Comparison of ENCODE assay signal across 29 mouse cellular contexts in the genomic region with DNA sequence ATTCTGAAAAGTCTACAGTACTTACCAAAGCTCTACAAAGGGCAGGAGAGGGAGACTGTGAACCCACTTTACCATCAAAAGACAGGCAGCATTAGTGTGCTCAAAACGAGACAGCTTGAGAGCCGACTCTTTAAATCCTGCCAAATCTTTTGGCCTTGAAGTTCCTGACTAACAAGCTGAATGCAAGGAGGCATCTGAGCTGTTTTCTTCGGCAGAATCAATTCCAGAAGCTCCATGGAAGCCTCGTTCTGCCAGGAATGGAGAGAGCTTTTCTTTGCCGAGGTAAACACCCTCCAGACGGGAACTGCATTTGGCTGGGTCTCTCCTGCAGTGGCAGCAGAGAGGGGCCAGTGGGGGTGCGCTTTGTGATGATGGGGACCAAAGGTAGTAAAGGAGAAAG. TPM values are rescaled to one million over a fixed set of nuclear protein-coding genes. Genes with fewer than 3 reads are reported as not detected.
DNase-seq lines count a peak whose midpoint lies in the region; ATAC-seq and TF ChIP-seq lines count a peak whose summit lies in the region.
"Had no signal": no experiment of that assay in that cellular context is flagged by ENCODE, and none has a peak within 500 bp of the region (broad histone marks: within the 10 kb centered on the region; RNA-seq: fewer than 3 reads in every experiment).

No protein-coding gene starts in this region.

- H3K9ac ChIP-seq in midbrain, postnatal 0 days (replicated peaks; ENCODE audit: low read length, poor library complexity, severe bottlenecking): no peak overlapping the region
- H3K9ac ChIP-seq: intestine, embryonic 15.5 days; limb, embryonic 13.5 days; lung, embryonic 15.5 days; neural tube, embryonic 12.5 days; stomach, embryonic 15.5 days had no signal

- peak; percentile 25 for DNase-seq in adrenal gland, adult 2 months
- DNase-seq in adrenal gland, postnatal 14 days: no peak
- DNase-seq in gastrocnemius, adult 2 months: no peak
- no peak for DNase-seq in gastrocnemius, postnatal 14 days
- DNase-seq in midbrain, postnatal 0 days (ENCODE audit: low spot score): peak; percentile 34
- no peak for DNase-seq in midbrain, embryonic 10.5 days (ENCODE audit: low spot score)
- no peak for DNase-seq in testis, postnatal 10 days (ENCODE audit: low spot score)
- DNase-seq: adrenal gland, postnatal 10 days; cerebellum, postnatal 14 days; heart, postnatal 14 days; kidney, adult 2 months; kidney, postnatal 36 days; right cerebral cortex, postnatal 14 days; thymus, postnatal 14 days had no signal

- TF ChIP-seq CTCF in gastrocnemius, adult 2 months (IDR thresholded peaks at IDR 0.05): no peak
- no peak for TF ChIP-seq CTCF in midbrain, postnatal 0 days (IDR thresholded peaks at IDR 0.05)

- intact Hi-C loops in gastrocnemius, adult 2 months (cut with DNase I): no loop called here
- intact Hi-C loops in gastrocnemius, postnatal 14 days (cut with DNase I; ENCODE audit: low total_unique reads): no loop called here

- ATAC-seq in midbrain, postnatal 0 days (ENCODE audit: low FRiP score): no peak
- ATAC-seq: activated CD4-positive, CD25-positive, alpha-beta regulatory T cell, adult 4 months; hindbrain, postnatal 0 days; intestine, embryonic 15.5 days; midbrain, embryonic 16.5 days had no signal

- H3K36me3 ChIP-seq in midbrain, postnatal 0 days (ENCODE audit: insufficient read depth, low read length): no peaks in the 10 kb centered on the region; the same call in 1 of the 2 replicates
- H3K36me3 ChIP-seq in midbrain, embryonic 10.5 days: peaks cover 58% of the 10 kb centered on the region
- H3K36me3 ChIP-seq: stomach, embryonic 15.5 days had no signal

- no peaks in the 10 kb centered on the region for H3K4me1 ChIP-seq in midbrain, postnatal 0 days (ENCODE audit: insufficient read depth, low read length)
- peaks cover 10% of the 10 kb centered on the region for H3K4me1 ChIP-seq in midbrain, embryonic 10.5 days
- H3K4me1 ChIP-seq: hindbrain, embryonic 10.5 days; intestine, embryonic 15.5 days; limb, embryonic 13.5 days; lung, embryonic 15.5 days; stomach, embryonic 15.5 days had no signal

- no peak overlapping the region for H3K4me2 ChIP-seq in midbrain, postnatal 0 days (ENCODE audit: low read depth, low read length, poor library complexity, severe bottlenecking)
- H3K4me2 ChIP-seq: intestine, embryonic 15.5 days; limb, embryonic 13.5 days; liver, embryonic 11.5 days; lung, embryonic 15.5 days; midbrain, embryonic 11.5 days; neural tube, embryonic 12.5 days; stomach, embryonic 15.5 days had no signal

- 62% methylated on average over 7 of the region's 7 CpGs for WGBS in midbrain, postnatal 0 days
- WGBS in midbrain, embryonic 10.5 days: 80% methylated on average over 7 of the region's 7 CpGs

- H3K27ac ChIP-seq in gastrocnemius, adult 2 months: peak overlapping the region; percentile 35; the same call in 1 of the 2 replicates
- H3K27ac ChIP-seq in midbrain, postnatal 0 days (ENCODE audit: low read depth, low read length): no peak overlapping the region
- no peak overlapping the region for H3K27ac ChIP-seq in midbrain, embryonic 10.5 days (replicated peaks)
- H3K27ac ChIP-seq: hindbrain, embryonic 10.5 days; hindbrain, postnatal 0 days; intestine, embryonic 15.5 days; limb, embryonic 13.5 days; lung, embryonic 15.5 days; neural tube, embryonic 12.5 days; stomach, embryonic 15.5 days had no signal

- H3K4me3 ChIP-seq in gastrocnemius, adult 2 months: no peak overlapping the region
- H3K4me3 ChIP-seq in midbrain, postnatal 0 days (ENCODE audit: low read depth, low read length): no peak overlapping the region
- no peak overlapping the region for H3K4me3 ChIP-seq in midbrain, embryonic 10.5 days
- H3K4me3 ChIP-seq: erythroblast, embryonic 14.5 days; hindbrain, embryonic 10.5 days; intestine, embryonic 15.5 days; limb, embryonic 13.5 days; lung, embryonic 15.5 days; myocyte; neural tube, embryonic 12.5 days; stomach, embryonic 15.5 days had no signal

- H3K27me3 ChIP-seq in midbrain, postnatal 0 days (ENCODE audit: insufficient read depth, low read length): no peaks in the 10 kb centered on the region
- no peaks in the 10 kb centered on the region for H3K27me3 ChIP-seq in midbrain, embryonic 10.5 days (ENCODE audit: low read depth, poor library complexity, severe bottlenecking)
- H3K27me3 ChIP-seq: CH12.LX; intestine, embryonic 15.5 days; limb, embryonic 13.5 days; lung, embryonic 15.5 days; neural tube, embryonic 12.5 days; stomach, embryonic 15.5 days had no signal

- H3K9me3 ChIP-seq in midbrain, postnatal 0 days (ENCODE audit: low read length): no peaks in the 10 kb centered on the region
- no peaks in the 10 kb centered on the region for H3K9me3 ChIP-seq in midbrain, embryonic 10.5 days (replicated peaks)
- H3K9me3 ChIP-seq: hindbrain, embryonic 10.5 days; intestine, embryonic 15.5 days; limb, embryonic 13.5 days; lung, embryonic 15.5 days; neural tube, embryonic 12.5 days; stomach, embryonic 15.5 days had no signal

RNA-seq across cellular contexts. Expression of a gene that starts 22.7 kb away (rescaled TPM):
- total RNA-seq in adrenal gland, adult 2 months (2021): under 1 TPM in 1 of 2 experiments, not detected in 1; 0.24 TPM
- 0.08 and 0.28 TPM in 2 replicates for polyA plus RNA-seq in adrenal gland, adult 2 months (2012; rRNA removed)
- 0.15 and 0.41 TPM in 2 replicates for total RNA-seq in adrenal gland, postnatal 14 days (2021)
- under 1 TPM; 0.17 to 0.18 TPM for total RNA-seq in gastrocnemius, adult 2 months (2021)
- total RNA-seq in gastrocnemius, postnatal 14 days (2021): under 1 TPM; 0.66 to 0.69 TPM
- 13.1 and 15.7 TPM in 2 replicates for total RNA-seq in midbrain, postnatal 0 days (2014; rRNA removed)
- polyA plus RNA-seq in midbrain, postnatal 0 days (2015; fragmentation: Nextera tagmentation; extraction: Ambion mirVana): 1.8 and 2.1 TPM in 2 replicates
- 0.11 and 0.22 TPM in 2 replicates for polyA plus RNA-seq in midbrain, embryonic 10.5 days (2016; fragmentation: Nextera tagmentation; extraction: Ambion mirVana)
- total RNA-seq: heart, postnatal 14 days; megakaryocyte progenitor cell, adult 5-6 weeks had no signal
- polyA plus RNA-seq: erythroblast, embryonic 14.5 days; kidney, adult 2 months; lung, embryonic 15.5 days had no signal

Comparison
In these comparisons a context has a peak if more than half of its experiments do, and no peak if none do; other contexts are left out.
1. DNase-seq: peak in adrenal gland, adult 2 months (single experiment) and midbrain, postnatal 0 days (single experiment); none in adrenal gland, postnatal 14 days (single experiment), gastrocnemius, adult 2 months (single experiment), gastrocnemius, postnatal 14 days (single experiment), midbrain, embryonic 10.5 days (single experiment) and testis, postnatal 10 days (single experiment).